Mouse (Mus musculus): Measurements from ENCODE around the gene Zdhhc3. TPM values are rescaled to one million over a fixed set of nuclear protein-coding genes. Genes with fewer than 3 reads are reported as not detected.

Zdhhc3 gene
- 10 to 100 TPM; 47.5 to 56.3 TPM for total RNA-seq (2021)
- long read RNA-seq, experiment 1, full-length matches to known transcripts, result 15 of 28 reads
- long read RNA-seq, experiment 1, partial matches to known transcripts, result 0 of 28 reads
- long read RNA-seq, experiment 1, other reads (novel, unspliced or antisense), result 13 of 28 reads
- long read RNA-seq, experiment 2, full-length matches to known transcripts, result 24 of 48 reads
- long read RNA-seq, experiment 2, partial matches to known transcripts, result 2 of 48 reads
- long read RNA-seq, experiment 2, other reads (novel, unspliced or antisense), result 22 of 48 reads

DNA sequence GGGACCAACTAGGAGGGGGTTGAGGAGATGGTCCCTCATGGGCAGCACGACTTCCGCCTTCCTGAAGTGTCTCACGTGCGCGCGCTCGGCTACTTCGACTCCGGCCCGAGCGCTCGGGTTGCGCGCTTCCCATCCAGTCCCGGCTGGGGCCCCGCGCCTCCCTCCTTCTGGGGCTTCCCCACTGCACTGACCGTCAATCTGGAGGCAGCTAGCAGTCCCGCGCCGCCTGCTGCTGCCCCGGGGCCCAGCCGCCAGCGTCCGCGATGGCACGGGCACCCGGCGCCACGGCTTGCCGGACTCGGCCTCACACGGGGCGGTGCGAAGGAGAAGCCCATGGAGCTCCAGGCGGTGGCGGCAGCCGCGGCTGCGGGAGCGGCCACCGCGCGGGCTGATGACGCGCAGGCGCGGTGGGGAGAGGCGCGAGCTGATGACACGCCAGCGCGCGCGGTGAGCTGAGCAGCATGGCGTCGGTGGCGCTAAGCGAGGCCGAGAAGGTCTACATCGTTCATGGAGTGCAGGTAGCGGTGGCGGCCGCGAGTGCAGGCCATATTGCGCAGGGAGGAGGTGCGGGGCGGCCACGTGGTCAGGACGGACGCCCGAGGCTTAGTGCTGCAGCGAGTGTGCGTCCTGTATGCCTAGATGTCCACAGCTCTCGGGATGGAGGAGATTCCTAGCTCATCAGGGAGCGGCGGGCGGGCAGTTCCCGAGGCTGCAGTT, at the start of gene Zdhhc3, which contains the start of gene Exosc7:
Gene Zdhhc3, minus strand, starts transcription at position 401 of the 717 bp plus-strand sequence.
Gene Exosc7, plus strand, starts transcription at position 411 of the 717 bp plus-strand sequence.
- peak; percentile 73 to 81 for DNase-seq
- intact Hi-C loops (cut with DNase I), result no loop called here

DNA sequence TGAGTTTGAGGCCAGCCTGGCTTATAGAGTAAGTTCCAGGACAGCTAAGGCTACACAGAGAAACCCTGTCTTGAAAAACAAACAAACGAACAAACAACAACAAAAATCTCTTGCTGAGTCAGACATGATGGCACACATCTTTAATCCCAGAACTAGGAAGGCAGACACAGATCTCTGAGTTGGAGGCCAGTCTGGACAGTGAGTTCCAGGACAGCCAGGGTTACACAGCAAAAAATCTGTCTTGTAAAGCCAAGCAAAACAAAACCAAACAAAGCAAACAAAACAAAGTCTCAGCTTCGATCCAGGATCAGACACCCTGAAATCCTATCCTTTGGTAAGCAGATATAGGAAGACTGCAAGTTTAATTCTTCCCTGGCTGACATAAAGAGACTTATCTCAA, 48.8 kb upstream of the Zdhhc3 start:
- intact Hi-C loops (cut with DNase I), result no loop called here
- no peak for DNase-seq

GRCm38 (mm10) chr9:123159330-123159729, 46.3 kb upstream of the Zdhhc3 start:
- intact Hi-C loops (cut with DNase I), result loop anchor here (2.0 to 10.0 kb wide), 2 partner anchors 93 to 265 kb away; no protein-coding TSS in a partner anchor
- DNase-seq, result peak in 1 of 2 experiments; percentile 38

DNA sequence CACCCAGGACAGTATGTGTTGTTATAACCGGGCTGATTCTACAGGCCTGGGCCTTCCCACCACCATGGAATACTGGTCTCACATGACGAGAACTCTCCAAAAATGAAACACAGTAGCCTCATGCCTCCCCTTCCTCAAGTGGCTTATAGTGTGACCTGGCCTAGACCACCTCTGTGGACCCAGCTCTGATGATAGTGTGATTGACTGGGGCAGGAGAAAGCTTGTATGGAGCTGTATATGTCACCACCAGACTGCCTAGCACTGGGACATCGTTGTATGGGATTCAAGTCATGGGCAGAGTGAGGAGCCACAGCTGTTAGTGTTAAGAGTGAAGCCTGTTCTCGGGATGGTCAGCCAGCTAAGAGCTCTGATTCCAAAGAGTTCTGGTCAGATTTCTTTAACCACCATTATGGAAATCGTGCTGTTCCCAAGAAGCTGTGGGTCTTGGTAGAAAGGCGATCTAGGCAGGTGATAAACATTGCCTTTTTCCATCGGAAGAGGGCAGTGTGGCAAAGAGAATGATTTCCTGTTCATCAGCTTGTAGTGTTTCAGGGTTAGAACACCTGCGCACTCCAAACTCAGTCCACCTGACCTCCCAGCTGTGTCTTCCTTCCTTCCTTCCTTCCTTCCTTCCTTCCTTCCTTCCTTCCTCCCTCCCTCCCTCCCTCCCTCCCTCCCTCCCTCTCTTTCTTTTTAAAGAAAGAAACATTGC, 45.3 kb upstream of the Zdhhc3 start:
- intact Hi-C loops (cut with DNase I), result loop anchor here (2.0 to 10.0 kb wide), 2 partner anchors 95 to 267 kb away; no protein-coding TSS in a partner anchor
- DNase-seq, result no peak

DNA sequence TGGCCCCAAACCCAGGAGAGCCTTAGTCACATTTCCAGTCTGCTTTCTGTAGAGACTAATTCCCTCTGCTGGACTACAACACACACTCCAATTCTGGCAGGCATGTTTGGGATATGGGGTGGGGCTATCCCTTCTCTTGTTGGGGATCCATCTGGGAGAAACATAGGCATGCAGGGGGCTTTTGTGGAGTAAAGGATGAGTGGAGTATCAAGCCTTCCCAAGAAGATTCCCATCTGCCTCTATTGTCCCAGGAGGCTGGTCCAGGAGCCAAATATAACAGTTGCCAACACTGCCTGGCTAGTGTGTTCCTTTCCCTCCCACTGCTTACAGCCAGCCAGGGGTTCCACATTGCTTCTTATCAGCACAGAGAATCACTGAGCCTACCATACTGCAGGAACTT, 44.7 kb upstream of the Zdhhc3 start:
- intact Hi-C loops (cut with DNase I), result loop anchor here (2.0 to 10.0 kb wide), 2 partner anchors 95 to 267 kb away; no protein-coding TSS in a partner anchor
- peak; percentile 47 to 64 for DNase-seq

GRCm38 (mm10) chr9:123156910-123157361, 43.9 kb upstream of the Zdhhc3 start:
- intact Hi-C loops (cut with DNase I), result loop anchor here (10.0 kb wide), 1 partner anchor 268 kb away; no protein-coding TSS in a partner anchor
- peak; percentile 67 to 76 for DNase-seq

- intact Hi-C loops (cut with DNase I), result loop anchor here (10.0 kb wide), 1 partner anchor 272 kb away; no protein-coding TSS in a partner anchor
- DNase-seq, result peak in 1 of 2 experiments; percentile 49
Observed at GRCm38 (mm10) chr9:123153121-123153520, 40.1 kb upstream of the Zdhhc3 start.

DNA sequence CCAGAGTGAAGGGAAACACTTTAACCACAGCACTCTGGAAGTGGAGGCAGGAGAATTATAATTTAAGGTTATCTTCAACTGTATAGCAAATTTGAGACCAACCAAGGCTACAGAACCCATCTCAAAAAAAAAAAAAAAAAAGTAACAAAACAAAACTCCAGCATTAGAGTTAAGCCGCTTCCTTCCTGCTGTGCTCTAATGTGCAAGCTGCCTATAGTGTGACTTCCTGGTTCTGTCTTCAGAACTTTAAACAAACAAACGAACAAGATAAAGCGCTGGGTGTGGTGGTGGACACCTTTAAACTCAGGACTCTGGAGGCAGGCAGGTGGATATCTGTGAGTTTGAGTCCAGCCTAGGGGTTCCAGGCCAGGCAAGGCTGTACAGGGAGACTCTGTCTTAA, 39.0 kb upstream of the Zdhhc3 start:
- no peak for DNase-seq
- intact Hi-C loops (cut with DNase I), result loop anchor here (10.0 kb wide), 1 partner anchor 273 kb away; no protein-coding TSS in a partner anchor

DNA sequence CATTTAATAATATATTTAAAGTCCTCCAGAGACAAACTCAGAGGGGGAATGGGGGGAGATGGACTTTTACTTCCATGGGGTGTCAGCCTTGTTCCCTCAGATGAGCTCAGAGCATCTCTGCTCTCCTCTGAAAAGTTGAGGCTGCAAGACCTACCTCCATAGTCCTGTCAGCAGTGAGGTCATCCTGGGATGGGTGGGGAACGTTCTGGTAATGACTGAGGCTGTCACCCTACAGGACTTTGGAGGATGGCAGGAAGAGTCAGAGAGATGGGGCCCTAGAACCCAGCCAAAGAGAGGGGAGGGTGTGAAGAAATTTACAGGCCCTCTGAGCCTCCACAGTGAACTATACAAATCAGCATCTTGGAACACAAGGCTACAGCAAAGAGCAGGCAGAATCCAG, 38.6 kb upstream of the Zdhhc3 start:
- intact Hi-C loops (cut with DNase I), result loop anchor here (10.0 kb wide), 1 partner anchor 273 kb away; no protein-coding TSS in a partner anchor
- DNase-seq, result peak in 1 of 2 experiments; percentile 47

DNA sequence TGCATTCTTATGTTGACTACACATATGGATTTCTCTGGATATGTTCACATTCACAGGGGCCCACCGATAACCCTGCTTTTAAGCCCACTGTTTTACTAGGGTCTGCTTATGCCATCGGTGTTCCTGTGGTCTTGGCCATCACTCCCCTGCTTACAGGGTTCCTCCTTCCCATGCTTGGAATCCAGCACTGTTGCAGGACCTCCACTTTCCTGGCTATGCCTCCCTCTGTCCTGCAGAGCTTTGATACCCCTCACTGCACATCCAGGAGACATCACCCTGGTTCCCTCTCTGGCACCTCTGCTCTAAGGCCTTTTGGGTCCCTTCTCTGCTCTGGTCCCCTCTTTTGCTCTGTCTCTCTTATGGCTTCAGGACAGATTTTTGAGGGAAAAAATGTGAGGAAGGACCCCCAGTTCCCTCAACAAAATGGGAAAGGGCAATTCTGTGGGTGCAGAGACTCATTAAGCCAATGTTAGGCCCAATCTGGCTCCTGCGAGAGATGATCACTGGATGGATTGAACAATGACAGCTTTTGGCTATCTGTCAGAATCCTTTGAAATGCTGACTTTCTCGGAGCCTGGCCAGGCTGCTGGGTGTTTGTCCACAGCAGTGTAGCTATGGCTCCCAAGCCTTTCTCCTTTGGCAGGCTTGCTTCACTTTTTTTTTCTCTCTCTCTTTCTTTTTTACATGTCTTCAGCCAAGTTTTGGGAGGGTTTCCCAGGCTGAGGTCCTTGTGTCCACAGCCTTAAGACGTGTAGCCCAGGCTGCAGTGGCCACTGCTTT, 37.4 kb upstream of the Zdhhc3 start, which contains the start of gene Clec3b:
Gene Clec3b, plus strand, starts transcription at position 706 of the 780 bp plus-strand sequence.
- intact Hi-C loops (cut with DNase I), result loop anchor here (10.0 kb wide), 1 partner anchor 274 kb away; no protein-coding TSS in a partner anchor
- DNase-seq, result peak; percentile 50 to 68

DNA sequence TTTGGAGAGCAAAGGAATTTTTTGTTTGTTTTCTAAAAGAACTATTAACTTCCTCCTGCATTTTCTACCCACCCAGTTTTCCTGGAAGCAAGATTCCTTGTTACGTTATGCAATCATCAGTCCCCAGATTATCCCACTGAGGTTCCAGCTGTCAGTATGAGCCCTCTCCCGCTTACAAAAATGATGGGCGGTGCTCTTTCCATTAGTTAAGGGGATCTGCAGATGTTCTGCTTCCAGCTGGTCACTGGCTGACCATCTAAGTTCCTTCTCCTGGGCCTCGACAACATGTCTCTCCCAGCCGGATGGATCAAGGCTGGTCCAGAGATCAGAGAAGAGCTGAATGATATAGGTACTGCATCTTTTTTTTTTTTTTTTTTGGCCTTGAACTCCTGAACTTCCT, 35.4 kb upstream of the Zdhhc3 start:
- DNase-seq, result peak in 1 of 2 experiments; percentile 39
- intact Hi-C loops (cut with DNase I), result no loop called here

GRCm38 (mm10) chr9:123139887-123140614, 27.0 kb upstream of the Zdhhc3 start:
- no peak for DNase-seq
- intact Hi-C loops (cut with DNase I), result no loop called here

GRCm38 (mm10) chr9:123138891-123139474, 26.0 kb upstream of the Zdhhc3 start:
- DNase-seq, result peak; percentile 69 to 82
- intact Hi-C loops (cut with DNase I), result no loop called here

GRCm38 (mm10) chr9:123136953-123137682, 24.1 kb upstream of the Zdhhc3 start:
- intact Hi-C loops (cut with DNase I), result no loop called here
- no peak for DNase-seq

DNA sequence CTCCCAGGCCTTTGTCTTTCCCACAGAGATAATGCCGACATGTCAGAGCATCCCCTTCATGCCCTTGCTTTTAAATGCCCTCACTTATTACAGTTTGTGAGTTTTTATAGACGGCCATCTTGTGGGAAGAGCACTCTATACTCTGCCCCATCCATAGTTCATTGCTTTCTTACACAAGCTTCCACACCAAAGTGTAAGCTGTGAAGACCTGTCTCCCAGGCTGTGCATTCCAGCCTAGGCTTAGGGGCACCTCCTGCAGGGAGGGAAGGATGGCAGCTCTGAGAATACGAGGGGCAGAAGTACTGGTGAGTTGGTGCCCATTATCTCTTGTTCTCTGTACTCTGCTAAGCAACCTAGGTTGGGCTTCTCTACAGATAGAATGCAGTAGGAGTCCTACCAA, 20.0 kb upstream of the Zdhhc3 start:
- intact Hi-C loops (cut with DNase I), result no loop called here
- no peak for DNase-seq

GRCm38 (mm10) chr9:123127663-123128062, 14.7 kb upstream of the Zdhhc3 start:
- intact Hi-C loops (cut with DNase I), result no loop called here
- DNase-seq, result no peak

DNA sequence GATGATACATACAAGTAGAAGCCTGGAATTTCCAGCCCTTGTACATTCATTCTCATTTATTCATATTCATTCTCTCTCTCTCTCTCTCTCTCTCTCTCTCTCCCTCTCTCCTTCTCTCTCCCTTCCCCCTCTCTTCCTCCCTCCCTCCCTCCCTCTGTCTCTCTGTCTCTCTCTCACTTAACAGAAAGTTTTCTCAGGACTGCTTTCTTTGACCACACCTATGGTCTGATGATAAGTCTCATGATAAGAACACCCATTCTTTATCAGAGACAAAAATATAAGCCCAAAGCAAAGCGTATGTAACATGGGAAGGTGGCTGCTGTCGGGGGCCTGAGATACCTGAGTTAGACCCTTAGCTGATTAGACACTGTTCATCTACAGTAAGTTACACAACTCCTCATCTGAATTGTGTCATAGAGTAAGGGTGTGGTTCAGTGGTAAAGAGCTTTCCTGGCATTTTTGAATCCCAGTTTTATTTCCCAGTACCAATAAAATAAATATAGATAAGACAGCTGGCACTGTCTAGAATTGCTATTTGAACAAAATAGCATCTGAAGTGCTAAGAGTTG, 11.5 kb upstream of the Zdhhc3 start:
- DNase-seq, result no peak
- intact Hi-C loops (cut with DNase I), result no loop called here
